Mouse (Mus musculus) kidney, postnatal 4 days (tissue): ENCODE data around the gene Snd1.

Experiments
- DNase-seq, 2 experiments: peaks; one replicate each; pipeline ENCODE4 v3.0.0; 2021; ENCODE audit warnings: mixed read lengths in 2 of 2

The Snd1 gene

GRCm38 (mm10) chr6:28850326-28850900 is 375.5 kb downstream of the Snd1 start:
- DNase-seq = no peak

GRCm38 (mm10) chr6:28852342-28852741 is 377.4 kb downstream of the Snd1 start:
- DNase-seq = no peak

- no peak for DNase-seq
Observed at GRCm38 (mm10) chr6:28853164-28853563, 378.2 kb downstream of the Snd1 start.

GRCm38 (mm10) chr6:28853654-28854053 is 378.7 kb downstream of the Snd1 start:
- DNase-seq = no peak

- DNase-seq = no peak
Observed at GRCm38 (mm10) chr6:28854598-28854997, 379.7 kb downstream of the Snd1 start.

GRCm38 (mm10) chr6:28855442-28855841 is 380.5 kb downstream of the Snd1 start:
- DNase-seq = no peak

GRCm38 (mm10) chr6:28856789-28857188 is 381.9 kb downstream of the Snd1 start:
- no peak for DNase-seq

GRCm38 (mm10) chr6:28857198-28858180 is 382.6 kb downstream of the Snd1 start:
- DNase-seq = no peak

- DNase-seq = no peak
Observed at GRCm38 (mm10) chr6:28859094-28859493, 384.2 kb downstream of the Snd1 start.

GRCm38 (mm10) chr6:28860450-28860849 is 385.5 kb downstream of the Snd1 start:
- no peak for DNase-seq

GRCm38 (mm10) chr6:28860922-28861321 is 386.0 kb downstream of the Snd1 start:
- no peak for DNase-seq

- DNase-seq = no peak
Observed at GRCm38 (mm10) chr6:28862304-28862703, 387.4 kb downstream of the Snd1 start.

GRCm38 (mm10) chr6:28864684-28865083 is 389.7 kb downstream of the Snd1 start:
- DNase-seq = no peak

GRCm38 (mm10) chr6:28865112-28865511 is 390.2 kb downstream of the Snd1 start:
- no peak for DNase-seq

- DNase-seq = no peak
Observed at GRCm38 (mm10) chr6:28866206-28866605, 391.3 kb downstream of the Snd1 start.

GRCm38 (mm10) chr6:28867516-28868251 is 392.7 kb downstream of the Snd1 start:
- no peak for DNase-seq

GRCm38 (mm10) chr6:28871725-28872420 is 396.9 kb downstream of the Snd1 start:
- no peak for DNase-seq

- DNase-seq = no peak
Observed at GRCm38 (mm10) chr6:28872421-28872795, 397.5 kb downstream of the Snd1 start.

- DNase-seq = no peak
Observed at GRCm38 (mm10) chr6:28874053-28874452, 399.1 kb downstream of the Snd1 start.

GRCm38 (mm10) chr6:28874759-28875158 is 399.8 kb downstream of the Snd1 start:
- DNase-seq = peak in 1 of 2 experiments; percentile 28

GRCm38 (mm10) chr6:28875333-28875732 is 400.4 kb downstream of the Snd1 start:
- DNase-seq = no peak

GRCm38 (mm10) chr6:28876492-28876891 is 401.6 kb downstream of the Snd1 start:
- no peak for DNase-seq
